Comparison of ENCODE assay signal across 24 mouse cellular contexts in the genomic region with DNA sequence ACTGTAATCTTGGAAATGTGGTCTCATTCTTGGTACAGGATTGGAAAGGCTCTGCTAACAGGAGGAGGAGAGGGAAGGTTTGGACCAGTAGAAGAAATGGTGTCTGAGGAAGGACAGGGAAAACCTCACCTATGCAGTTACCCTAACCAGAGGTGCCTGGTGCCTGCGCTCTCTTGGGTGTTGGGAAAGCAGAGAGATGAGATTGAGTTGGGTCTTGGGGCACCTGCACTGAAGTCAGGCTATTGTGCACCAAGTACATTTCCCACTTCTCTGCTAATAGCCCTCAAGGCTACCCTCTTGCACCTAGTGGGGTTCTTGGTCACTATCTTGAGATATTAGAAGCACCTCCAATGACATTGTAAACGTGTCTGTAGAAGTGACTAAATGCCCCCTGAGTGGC. TPM values are rescaled to one million over a fixed set of nuclear protein-coding genes. Genes with fewer than 3 reads are reported as not detected.
DNase-seq lines count a peak whose midpoint lies in the region; ATAC-seq and TF ChIP-seq lines count a peak whose summit lies in the region.
"Had no signal": no experiment of that assay in that cellular context is flagged by ENCODE, and none has a peak within 500 bp of the region (broad histone marks: within the 10 kb centered on the region; RNA-seq: fewer than 3 reads in every experiment).

No protein-coding gene starts in this region.

- 54% methylated on average over 2 of the region's 2 CpGs for WGBS in midbrain, embryonic 10.5 days
- WGBS in midbrain, postnatal 0 days: 80% methylated on average over 2 of the region's 2 CpGs
- 76% methylated on average over 2 of the region's 2 CpGs for WGBS in forebrain, embryonic 13.5 days
- 85% methylated on average over 2 of the region's 2 CpGs for WGBS in hindbrain, embryonic 14.5 days
- WGBS in midbrain, embryonic 16.5 days: 67% methylated on average over 2 of the region's 2 CpGs

- H3K9ac ChIP-seq in midbrain, postnatal 0 days (replicated peaks; ENCODE audit: low read length, poor library complexity, severe bottlenecking): no peak overlapping the region
- no peak overlapping the region for H3K9ac ChIP-seq in forebrain, embryonic 13.5 days
- 0 out of 2 replicates have a peak overlapping the region, but pooled peaks have one; percentile 9 for H3K9ac ChIP-seq in hindbrain, embryonic 14.5 days
- H3K9ac ChIP-seq in midbrain, embryonic 16.5 days (ENCODE audit: low read depth, low read length): no peak overlapping the region
- H3K9ac ChIP-seq: embryonic facial prominence, embryonic 12.5 days; limb, embryonic 15.5 days; liver, embryonic 14.5 days had no signal

- H3K27me3 ChIP-seq in midbrain, embryonic 10.5 days (ENCODE audit: low read depth, poor library complexity, severe bottlenecking): peaks cover 19% of the 10 kb centered on the region; the same call in 1 of the 2 replicates
- no peaks in the 10 kb centered on the region for H3K27me3 ChIP-seq in midbrain, postnatal 0 days (ENCODE audit: insufficient read depth, low read length)
- H3K27me3 ChIP-seq in forebrain, embryonic 13.5 days: peaks cover 3% of the 10 kb centered on the region; the same call in 1 of the 2 replicates
- H3K27me3 ChIP-seq in hindbrain, embryonic 14.5 days (ENCODE audit: control insufficient read depth, insufficient read depth, low read length): no peaks in the 10 kb centered on the region
- no peaks in the 10 kb centered on the region for H3K27me3 ChIP-seq in midbrain, embryonic 16.5 days (ENCODE audit: control insufficient read depth, insufficient read depth, low read depth, low read length)

- H3K4me2 ChIP-seq in midbrain, postnatal 0 days (ENCODE audit: low read depth, low read length, poor library complexity, severe bottlenecking): no peak overlapping the region
- no peak overlapping the region for H3K4me2 ChIP-seq in forebrain, embryonic 13.5 days
- no peak overlapping the region for H3K4me2 ChIP-seq in hindbrain, embryonic 14.5 days (replicated peaks)
- H3K4me2 ChIP-seq in midbrain, embryonic 16.5 days (ENCODE audit: low read length): no peak overlapping the region
- H3K4me2 ChIP-seq: limb, embryonic 15.5 days; lung, embryonic 14.5 days had no signal

- peak overlapping the region; percentile 31; the same call in 1 of the 2 replicates for H3K4me3 ChIP-seq in midbrain, embryonic 10.5 days
- H3K4me3 ChIP-seq in midbrain, postnatal 0 days (ENCODE audit: low read depth, low read length): no peak overlapping the region
- no peak overlapping the region for H3K4me3 ChIP-seq in forebrain, embryonic 13.5 days
- H3K4me3 ChIP-seq in hindbrain, embryonic 14.5 days (replicated peaks; ENCODE audit: low read length): no peak overlapping the region
- H3K4me3 ChIP-seq in midbrain, embryonic 16.5 days (ENCODE audit: low read depth, low read length): no peak overlapping the region
- H3K4me3 ChIP-seq: embryonic facial prominence, embryonic 12.5 days; gastrocnemius, adult 2 months; limb, embryonic 15.5 days; myocyte had no signal

- DNase-seq in midbrain, embryonic 10.5 days (ENCODE audit: low spot score): no peak
- DNase-seq in midbrain, postnatal 0 days (ENCODE audit: low spot score): no peak
- no peak for DNase-seq in hindbrain, embryonic 14.5 days (ENCODE audit: low spot score)
- no peak for DNase-seq in MN1 (ENCODE audit: low spot score)
- no peak for DNase-seq in left cerebral cortex, adult 11 months (ENCODE audit: low spot score)
- DNase-seq: adrenal gland, adult 8-10 months; B cell, adult 2 months; cerebellum, adult 11-12 months; gastrocnemius, adult 2 months; kidney, adult 11 months; layer of hippocampus, adult 9-11 months; lung, postnatal 36 days; right cerebral cortex, postnatal 25 days had no signal

- no peaks in the 10 kb centered on the region for H3K9me3 ChIP-seq in midbrain, embryonic 10.5 days (replicated peaks)
- H3K9me3 ChIP-seq in midbrain, postnatal 0 days (ENCODE audit: low read length): no peaks in the 10 kb centered on the region
- no peaks in the 10 kb centered on the region for H3K9me3 ChIP-seq in forebrain, embryonic 13.5 days (replicated peaks)
- H3K9me3 ChIP-seq in hindbrain, embryonic 14.5 days (ENCODE audit: control insufficient read depth, low read length): no peaks in the 10 kb centered on the region
- H3K9me3 ChIP-seq in midbrain, embryonic 16.5 days (replicated peaks; ENCODE audit: control insufficient read depth, low read length, poor library complexity, severe bottlenecking): no peaks in the 10 kb centered on the region
- H3K9me3 ChIP-seq: embryonic facial prominence, embryonic 12.5 days; limb, embryonic 15.5 days had no signal

- peaks cover 91% of the 10 kb centered on the region for H3K4me1 ChIP-seq in midbrain, embryonic 10.5 days
- H3K4me1 ChIP-seq in midbrain, postnatal 0 days (ENCODE audit: insufficient read depth, low read length): peaks cover 21% of the 10 kb centered on the region
- H3K4me1 ChIP-seq in forebrain, embryonic 13.5 days: peaks cover 47% of the 10 kb centered on the region
- H3K4me1 ChIP-seq in hindbrain, embryonic 14.5 days (replicated peaks; ENCODE audit: control insufficient read depth, insufficient read depth, low read length): peaks cover 29% of the 10 kb centered on the region
- H3K4me1 ChIP-seq in midbrain, embryonic 16.5 days (ENCODE audit: control insufficient read depth, insufficient read depth, low read length): peaks cover 23% of the 10 kb centered on the region

- peak overlapping the region; percentile 93 for H3K27ac ChIP-seq in midbrain, embryonic 10.5 days (replicated peaks)
- no peak overlapping the region for H3K27ac ChIP-seq in midbrain, postnatal 0 days (ENCODE audit: low read depth, low read length)
- peak overlapping the region; percentile 70 for H3K27ac ChIP-seq in forebrain, embryonic 13.5 days
- peak overlapping the region; percentile 49; the same call in 1 of the 2 replicates for H3K27ac ChIP-seq in hindbrain, embryonic 14.5 days
- H3K27ac ChIP-seq in midbrain, embryonic 16.5 days (ENCODE audit: low read length): peak overlapping the region; percentile 45; the same call in 1 of the 2 replicates
- H3K27ac ChIP-seq: embryonic facial prominence, embryonic 12.5 days; gastrocnemius, adult 2 months; limb, embryonic 15.5 days; liver, embryonic 14.5 days had no signal

- no peak for TF ChIP-seq CTCF in midbrain, postnatal 0 days (IDR thresholded peaks at IDR 0.05)

- H3K36me3 ChIP-seq in midbrain, embryonic 10.5 days: no peaks in the 10 kb centered on the region
- no peaks in the 10 kb centered on the region for H3K36me3 ChIP-seq in midbrain, postnatal 0 days (ENCODE audit: insufficient read depth, low read length)
- no peaks in the 10 kb centered on the region for H3K36me3 ChIP-seq in forebrain, embryonic 13.5 days (ENCODE audit: poor library complexity, severe bottlenecking)
- H3K36me3 ChIP-seq in hindbrain, embryonic 14.5 days (replicated peaks; ENCODE audit: control insufficient read depth, insufficient read depth): no peaks in the 10 kb centered on the region
- H3K36me3 ChIP-seq in midbrain, embryonic 16.5 days (ENCODE audit: control insufficient read depth, insufficient read depth, low read length): no peaks in the 10 kb centered on the region
- H3K36me3 ChIP-seq: embryonic facial prominence, embryonic 12.5 days; limb, embryonic 15.5 days had no signal

- ATAC-seq in midbrain, postnatal 0 days (ENCODE audit: low FRiP score): no peak
- no peak for ATAC-seq in forebrain, embryonic 13.5 days
- ATAC-seq in hindbrain, embryonic 14.5 days (ENCODE audit: low FRiP score): no peak
- ATAC-seq in midbrain, embryonic 16.5 days: no peak
- ATAC-seq: activated CD4-positive, CD25-positive, alpha-beta regulatory T cell, adult 4 months had no signal

RNA-seq across cellular contexts. Expression of gene C1qb, which starts 23.6 kb away (rescaled TPM):
- 20.6 and 32.4 TPM in 2 replicates for polyA plus RNA-seq in midbrain, embryonic 10.5 days (2016; fragmentation: Nextera tagmentation; extraction: Ambion mirVana)
- total RNA-seq in midbrain, postnatal 0 days (2014; rRNA removed): 60.0 and 71.3 TPM in 2 replicates
- 64.3 and 72.3 TPM in 2 replicates for polyA plus RNA-seq in midbrain, postnatal 0 days (2015; fragmentation: Nextera tagmentation; extraction: Ambion mirVana)
- 19.1 and 20.4 TPM in 2 replicates for polyA plus RNA-seq in forebrain, embryonic 13.5 days (2015; fragmentation: Nextera tagmentation; extraction: Ambion mirVana)
- 48.6 and 52.3 TPM in 2 replicates for polyA plus RNA-seq in hindbrain, embryonic 14.5 days (2014; fragmentation: Nextera tagmentation; extraction: Ambion mirVana)
- polyA plus RNA-seq in midbrain, embryonic 16.5 days (2015; fragmentation: Nextera tagmentation; extraction: Ambion mirVana): 29.3 and 40.8 TPM in 2 replicates
- total RNA-seq: CH12.LX; megakaryocyte-erythroid progenitor cell, adult 5-6 weeks; MEL had no signal
- polyA plus RNA-seq: myocyte had no signal

RNA-seq across cellular contexts. Expression of gene Ephb2, which starts 26.6 kb away (rescaled TPM):
- polyA plus RNA-seq in midbrain, embryonic 10.5 days (2016; fragmentation: Nextera tagmentation; extraction: Ambion mirVana): 15.6 and 20.9 TPM in 2 replicates
- 149 and 202 TPM in 2 replicates for total RNA-seq in midbrain, postnatal 0 days (2014; rRNA removed)
- polyA plus RNA-seq in midbrain, postnatal 0 days (2015; fragmentation: Nextera tagmentation; extraction: Ambion mirVana): 13.6 and 15.6 TPM in 2 replicates
- polyA plus RNA-seq in forebrain, embryonic 13.5 days (2015; fragmentation: Nextera tagmentation; extraction: Ambion mirVana): 10.7 and 12.7 TPM in 2 replicates
- 26.6 and 28.1 TPM in 2 replicates for polyA plus RNA-seq in hindbrain, embryonic 14.5 days (2014; fragmentation: Nextera tagmentation; extraction: Ambion mirVana)
- 13.1 and 17.5 TPM in 2 replicates for polyA plus RNA-seq in midbrain, embryonic 16.5 days (2015; fragmentation: Nextera tagmentation; extraction: Ambion mirVana)
- polyA plus RNA-seq: activated CD4-positive, CD25-positive, alpha-beta regulatory T cell, adult 4 months had no signal

RNA-seq across cellular contexts. Expression of gene C1qc, which starts 30.5 kb away (rescaled TPM):
- 7.1 and 12.9 TPM in 2 replicates for polyA plus RNA-seq in midbrain, embryonic 10.5 days (2016; fragmentation: Nextera tagmentation; extraction: Ambion mirVana)
- total RNA-seq in midbrain, postnatal 0 days (2014; rRNA removed): 62.7 and 79.7 TPM in 2 replicates
- polyA plus RNA-seq in midbrain, postnatal 0 days (2015; fragmentation: Nextera tagmentation; extraction: Ambion mirVana): 39.0 and 39.7 TPM in 2 replicates
- polyA plus RNA-seq in forebrain, embryonic 13.5 days (2015; fragmentation: Nextera tagmentation; extraction: Ambion mirVana): 8.0 and 8.3 TPM in 2 replicates
- 29.5 and 30.5 TPM in 2 replicates for polyA plus RNA-seq in hindbrain, embryonic 14.5 days (2014; fragmentation: Nextera tagmentation; extraction: Ambion mirVana)
- polyA plus RNA-seq in midbrain, embryonic 16.5 days (2015; fragmentation: Nextera tagmentation; extraction: Ambion mirVana): 13.9 and 20.8 TPM in 2 replicates
- total RNA-seq: CH12.LX; megakaryocyte-erythroid progenitor cell, adult 5-6 weeks; MEL had no signal
- polyA plus RNA-seq: myocyte had no signal

RNA-seq across cellular contexts. Expression of gene C1qa, which starts 36.2 kb away (rescaled TPM):
- 4.9 and 9.1 TPM in 2 replicates for polyA plus RNA-seq in midbrain, embryonic 10.5 days (2016; fragmentation: Nextera tagmentation; extraction: Ambion mirVana)
- 48.5 and 48.8 TPM in 2 replicates for total RNA-seq in midbrain, postnatal 0 days (2014; rRNA removed)
- 38.8 and 44.4 TPM in 2 replicates for polyA plus RNA-seq in midbrain, postnatal 0 days (2015; fragmentation: Nextera tagmentation; extraction: Ambion mirVana)
- 10.6 and 12.0 TPM in 2 replicates for polyA plus RNA-seq in forebrain, embryonic 13.5 days (2015; fragmentation: Nextera tagmentation; extraction: Ambion mirVana)
- 29.9 and 33.4 TPM in 2 replicates for polyA plus RNA-seq in hindbrain, embryonic 14.5 days (2014; fragmentation: Nextera tagmentation; extraction: Ambion mirVana)
- polyA plus RNA-seq in midbrain, embryonic 16.5 days (2015; fragmentation: Nextera tagmentation; extraction: Ambion mirVana): 22.9 and 26.3 TPM in 2 replicates
- total RNA-seq: CH12.LX; megakaryocyte-erythroid progenitor cell, adult 5-6 weeks had no signal
- polyA plus RNA-seq: myocyte had no signal
